Mouse (Mus musculus) neutrophil, adult 5-6 weeks (primary cell): ENCODE measurements around the gene Rnf25. TPM values are rescaled to one million over a fixed set of nuclear protein-coding genes. Genes with fewer than 3 reads are reported as not detected.

ENCODE experiments used
- ATAC-seq: fragments of 151-379, 151-347 bp; 2 replicates; pipeline ENCODE4 v1.8.0; 2017; ENCODE audit warnings: mild to moderate bottlenecking, moderate TSS enrichment; ENCODE audit not compliant: insufficient number of reproducible peaks, poor library complexity, low FRiP score, severe bottlenecking; ENCODE audit errors: extremely low read depth
- total RNA-seq: library from RNA; stranded (forward); fragments of 200-1000 nt; gene quantifications from 2 replicates; pipeline ENCODE4 v1.2.3, GENCODE M21; 2017

Gene Rnf25
- 44.4 and 46.8 TPM in 2 replicates for total RNA-seq

GRCm38 (mm10) chr1:74601267-74601962, at the start of gene Rnf25, which contains the start of gene Stk36:
TSS of gene Rnf25 (minus strand) at chr1:74601397.
TSS of gene Stk36 (plus strand) at chr1:74601445.
- ATAC-seq = peak; percentile 85

- ATAC-seq = no peak
Observed at GRCm38 (mm10) chr1:74643926-74644325, 42.7 kb upstream of the Rnf25 start.

GRCm38 (mm10) chr1:74643524-74643923, 42.3 kb upstream of the Rnf25 start:
- no peak for ATAC-seq

- ATAC-seq = 0 out of 2 replicates have a peak, but pooled peaks have one; percentile 26
Observed at GRCm38 (mm10) chr1:74632734-74633133, 31.5 kb upstream of the Rnf25 start.

GRCm38 (mm10) chr1:74628001-74628400, 26.8 kb upstream of the Rnf25 start:
- ATAC-seq = no peak

GRCm38 (mm10) chr1:74626076-74626475, 24.9 kb upstream of the Rnf25 start:
- ATAC-seq = no peak

- no peak for ATAC-seq
Observed at GRCm38 (mm10) chr1:74624183-74624582, 23.0 kb upstream of the Rnf25 start.

- ATAC-seq = no peak
Observed at GRCm38 (mm10) chr1:74600501-74601266, 513 bp downstream of the Rnf25 start.

GRCm38 (mm10) chr1:74594434-74594833, 6.8 kb downstream of the Rnf25 start:
- ATAC-seq = peak; percentile 25; the same call in 1 of the 2 replicates

GRCm38 (mm10) chr1:74587773-74588445, 13.3 kb downstream of the Rnf25 start, which contains the start of the genes Zfp142 and Bcs1l:
TSS of gene Zfp142 (minus strand) at chr1:74588246.
TSS of gene Bcs1l (plus strand) at chr1:74588289.
- ATAC-seq = peak; percentile 98

- ATAC-seq = no peak
Observed at GRCm38 (mm10) chr1:74587233-74587772, 13.9 kb downstream of the Rnf25 start.

GRCm38 (mm10) chr1:74584616-74585398, 16.4 kb downstream of the Rnf25 start:
- ATAC-seq = no peak

GRCm38 (mm10) chr1:74582621-74583020, 18.6 kb downstream of the Rnf25 start:
- ATAC-seq = no peak

- no peak for ATAC-seq
Observed at GRCm38 (mm10) chr1:74569739-74570719, 31.2 kb downstream of the Rnf25 start.

GRCm38 (mm10) chr1:74565834-74566233, 35.4 kb downstream of the Rnf25 start:
- no peak for ATAC-seq

- no peak for ATAC-seq
Observed at GRCm38 (mm10) chr1:74559061-74559460, 42.1 kb downstream of the Rnf25 start.

GRCm38 (mm10) chr1:74544184-74544583, 57.0 kb downstream of the Rnf25 start, which contains the start of gene Usp37:
TSS of gene Usp37 (minus strand) at chr1:74544284.
- ATAC-seq = no peak
